Mouse (Mus musculus) embryonic facial prominence, embryonic 15.5 days (tissue): ENCODE data around the gene Egln1. TPM values are rescaled to one million over a fixed set of nuclear protein-coding genes. Genes with fewer than 3 reads are reported as not detected.

Experiments used
- ATAC-seq: fragments of 200-750 bp; cut with Nextera tagmentation; 2 replicates; pipeline ENCODE4 v1.8.0; 2017; ENCODE audit warnings: low read depth, moderate TSS enrichment; ENCODE audit not compliant: insufficient number of reproducible peaks, low FRiP score, low TSS enrichment
- H3K27ac ChIP-seq: fragments of 300-500 bp; sonication (generic); replicated peaks from 2 replicates; pipeline ENCODE4 v1.5.1; 2015; ENCODE audit warnings: mild to moderate bottlenecking, inconsistent platforms
- H3K27me3 ChIP-seq: fragments of 300-500 bp; sonication (generic); 2 replicates; pipeline ENCODE4 v1.6.1; 2015; ENCODE audit warnings: inconsistent platforms
- H3K36me3 ChIP-seq: fragments of 300-500 bp; sonication (generic); 2 replicates; pipeline ENCODE4 v1.6.1; 2015; ENCODE audit warnings: mild to moderate bottlenecking, inconsistent platforms
- H3K4me1 ChIP-seq: fragments of 300-500 bp; sonication (generic); 2 replicates; pipeline ENCODE4 v1.6.1; 2015; ENCODE audit warnings: inconsistent platforms
- H3K4me2 ChIP-seq: fragments of 300-500 bp; sonication (generic); replicated peaks from 2 replicates; pipeline ENCODE4 v1.6.1; 2015; ENCODE audit warnings: mild to moderate bottlenecking, inconsistent platforms
- H3K4me3 ChIP-seq: fragments of 300-500 bp; sonication (generic); replicated peaks from 2 replicates; pipeline ENCODE4 v1.5.1; 2015; ENCODE audit warnings: mild to moderate bottlenecking, inconsistent platforms
- H3K9ac ChIP-seq: fragments of 300-500 bp; sonication (generic); 2 replicates; pipeline ENCODE4 v1.6.1; 2015; ENCODE audit warnings: inconsistent platforms
- H3K9me3 ChIP-seq: fragments of 300-500 bp; sonication (generic); replicated peaks from 2 replicates; pipeline ENCODE4 v1.6.1; 2016; ENCODE audit warnings: inconsistent platforms
- WGBS: fragments of 180-500 bp; shearing (Covaris S2); methylation state at CpG from one replicate; pipeline ENCODE4 v1.1.7; 2015; 5-methylcytosine and 5-hydroxymethylcytosine counted together
- polyA plus RNA-seq: library from polyadenylated mRNA; unstranded; fragments of >200 nt; fragmentation: Nextera tagmentation; extraction: Ambion mirVana; gene quantifications from 2 replicates; pipeline ENCODE4 v1.2.1, GENCODE M21; 2015

Gene Egln1
- polyA plus RNA-seq, 1 experiment from 2014 or later, result 13.6 TPM

- ATAC-seq, result no peak
- 76% methylated on average over 11 of the region's 11 CpGs for WGBS
- Histone ChIP-seq H3K36me3 (peaks cover 3% of the 10 kb centered on the region; the same call in 1 of the 2 replicates), H3K27me3 (no peaks in the 10 kb centered on the region), H3K4me1 (peaks cover 35% of the 10 kb centered on the region), H3K4me2 (no peak overlapping the region), H3K9ac (no peak overlapping the region), H3K4me3 (no peak overlapping the region), H3K27ac (no peak overlapping the region), H3K9me3 (no peaks in the 10 kb centered on the region)
Observed at GRCm38 (mm10) chr8:124922490-124923089, 26.5 kb downstream of the Egln1 start.

DNA sequence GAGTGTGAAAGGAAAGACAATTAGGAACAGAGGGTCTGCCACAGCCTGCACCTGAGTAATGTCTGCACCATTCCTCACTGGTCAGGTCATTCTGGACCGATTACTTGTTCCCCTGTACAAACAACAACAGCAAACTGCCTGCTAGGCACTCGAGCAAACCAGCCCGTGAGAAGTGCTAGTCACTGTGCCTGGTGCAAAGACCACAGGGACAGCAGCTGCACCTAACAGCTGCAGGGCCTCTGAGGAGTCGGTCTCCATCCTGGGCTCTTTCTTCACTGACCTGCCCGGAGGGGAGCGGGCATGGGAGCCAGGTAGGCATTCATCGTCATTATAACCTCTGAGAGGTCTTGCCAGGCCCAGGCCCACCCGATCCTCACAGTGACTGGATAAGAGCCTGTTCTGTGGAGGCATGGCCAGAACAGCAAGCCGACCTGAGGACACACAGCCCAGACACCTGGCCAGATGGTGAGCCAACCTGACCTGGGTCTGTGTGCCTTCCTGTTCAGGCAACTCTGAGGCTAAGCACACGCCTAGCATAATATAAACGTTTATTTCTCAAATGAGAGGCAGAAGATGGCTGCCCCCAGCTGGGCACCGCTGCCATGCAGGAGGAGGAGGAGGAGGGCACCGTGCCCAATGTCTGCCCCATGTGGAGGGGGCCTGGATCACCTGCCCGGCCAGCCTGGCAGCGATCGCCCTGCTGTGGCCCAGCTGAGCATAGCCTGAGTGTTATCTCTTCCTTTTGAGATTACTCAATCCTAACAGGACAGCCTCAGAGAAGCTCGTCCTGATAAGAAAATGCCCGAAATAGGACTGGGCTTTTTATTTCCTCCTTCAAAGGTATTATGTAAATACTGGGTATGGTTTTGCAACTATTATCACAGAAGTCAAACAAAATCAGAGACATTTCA, 27.5 kb downstream of the Egln1 start:
- H3K4me2 ChIP-seq, result no peak overlapping the region
- no peak for ATAC-seq
- H3K36me3 ChIP-seq, result no peaks in the 10 kb centered on the region
- H3K4me3 ChIP-seq, result no peak overlapping the region
- H3K9ac ChIP-seq, result no peak overlapping the region
- H3K27me3 ChIP-seq, result no peaks in the 10 kb centered on the region
- WGBS, result 78% methylated on average over 18 of the region's 18 CpGs
- no peak overlapping the region for H3K27ac ChIP-seq
- H3K4me1 ChIP-seq, result peaks cover 31% of the 10 kb centered on the region
- H3K9me3 ChIP-seq, result no peaks in the 10 kb centered on the region

GRCm38 (mm10) chr8:124917741-124918484, 31.2 kb downstream of the Egln1 start:
- H3K4me2 ChIP-seq, result no peak overlapping the region
- no peak overlapping the region for H3K27ac ChIP-seq
- 75% methylated on average over 18 of the region's 18 CpGs for WGBS
- no peak overlapping the region for H3K9ac ChIP-seq
- no peak overlapping the region for H3K4me3 ChIP-seq
- ATAC-seq, result no peak
- H3K9me3 ChIP-seq, result no peaks in the 10 kb centered on the region
- peaks cover 23% of the 10 kb centered on the region for H3K4me1 ChIP-seq
- no peaks in the 10 kb centered on the region for H3K27me3 ChIP-seq
- H3K36me3 ChIP-seq, result peaks cover 26% of the 10 kb centered on the region

DNA sequence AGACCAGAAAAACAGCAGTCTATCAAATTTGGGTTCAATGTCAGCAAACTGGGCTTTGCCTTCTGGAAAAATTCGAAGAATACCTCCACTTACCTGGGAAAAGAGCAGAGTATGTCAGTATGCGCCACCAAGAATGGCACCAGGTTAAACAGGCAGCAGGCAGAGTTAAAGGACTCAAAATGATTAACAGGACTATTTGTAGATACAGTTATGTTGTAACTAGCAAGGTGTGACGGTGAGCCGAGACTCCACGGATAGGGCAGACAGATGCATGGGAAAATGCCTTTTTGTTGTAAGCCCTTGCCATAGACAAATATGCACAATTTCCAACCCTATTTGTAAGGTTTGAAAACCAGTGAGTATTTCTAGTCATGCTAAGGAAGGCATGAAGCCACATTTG, 35.1 kb downstream of the Egln1 start:
- Histone ChIP-seq H3K36me3 (peaks cover 57% of the 10 kb centered on the region), H3K27me3 (no peaks in the 10 kb centered on the region), H3K9ac (no peak overlapping the region), H3K27ac (no peak overlapping the region), H3K4me2 (no peak overlapping the region), H3K9me3 (no peaks in the 10 kb centered on the region), H3K4me1 (peaks cover 6% of the 10 kb centered on the region; the same call in 1 of the 2 replicates), H3K4me3 (no peak overlapping the region)
- no peak for ATAC-seq
- 97% methylated on average over 5 of the region's 5 CpGs for WGBS

DNA sequence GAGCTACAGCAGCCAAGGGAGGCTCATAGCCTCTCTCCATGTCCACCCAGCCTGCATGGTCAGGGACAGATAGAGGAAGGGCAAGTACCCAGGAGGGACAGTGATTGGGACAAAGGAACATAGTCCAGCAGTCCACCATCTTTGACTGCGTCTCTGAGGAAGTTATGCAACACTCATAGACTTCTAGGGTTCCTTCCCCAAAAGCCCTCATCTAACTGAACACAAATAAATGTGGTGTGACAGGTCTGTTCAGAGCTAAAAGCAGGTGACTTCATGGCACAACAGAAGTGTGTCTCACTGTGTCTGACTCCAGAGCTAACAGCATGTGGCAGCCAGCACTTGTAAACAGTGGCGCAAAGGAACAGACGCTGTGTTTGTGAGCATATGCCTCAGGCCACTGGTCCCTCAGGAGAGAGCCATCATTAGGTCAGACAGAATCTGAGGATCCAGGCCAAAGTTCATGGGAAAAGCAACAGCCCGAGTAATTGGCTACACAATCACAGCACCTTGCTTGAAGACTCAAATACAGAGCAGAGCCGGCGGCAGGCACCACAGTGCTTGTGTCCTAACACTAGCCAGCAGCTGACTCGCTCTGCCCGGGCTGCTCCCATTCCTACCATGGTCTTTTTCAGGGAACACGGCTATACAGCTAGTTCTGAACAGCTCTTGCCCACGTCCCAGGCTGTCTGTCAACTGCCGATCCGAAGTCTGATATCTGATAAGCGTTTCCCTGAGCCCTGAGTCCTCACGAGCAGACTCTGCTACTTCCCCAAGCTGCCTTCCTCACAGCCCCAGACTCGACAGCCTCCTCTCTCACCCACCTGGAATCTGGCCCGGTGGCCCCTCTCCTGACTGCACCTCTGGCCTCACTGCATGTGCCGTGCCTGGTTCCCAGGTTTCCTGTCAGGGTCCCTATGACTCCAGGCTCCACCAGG, 36.9 kb downstream of the Egln1 start:
- WGBS, result 64% methylated on average over 17 of the region's 17 CpGs
- H3K27ac ChIP-seq, result no peak overlapping the region
- ATAC-seq, result no peak
- H3K27me3 ChIP-seq, result no peaks in the 10 kb centered on the region
- H3K9ac ChIP-seq, result no peak overlapping the region
- no peak overlapping the region for H3K4me3 ChIP-seq
- H3K4me2 ChIP-seq, result no peak overlapping the region
- H3K36me3 ChIP-seq, result peaks cover 74% of the 10 kb centered on the region
- H3K4me1 ChIP-seq, result no peaks in the 10 kb centered on the region
- no peaks in the 10 kb centered on the region for H3K9me3 ChIP-seq

GRCm38 (mm10) chr8:124910349-124910748, 38.8 kb downstream of the Egln1 start:
- 83% methylated on average over 10 of the region's 10 CpGs for WGBS

DNA sequence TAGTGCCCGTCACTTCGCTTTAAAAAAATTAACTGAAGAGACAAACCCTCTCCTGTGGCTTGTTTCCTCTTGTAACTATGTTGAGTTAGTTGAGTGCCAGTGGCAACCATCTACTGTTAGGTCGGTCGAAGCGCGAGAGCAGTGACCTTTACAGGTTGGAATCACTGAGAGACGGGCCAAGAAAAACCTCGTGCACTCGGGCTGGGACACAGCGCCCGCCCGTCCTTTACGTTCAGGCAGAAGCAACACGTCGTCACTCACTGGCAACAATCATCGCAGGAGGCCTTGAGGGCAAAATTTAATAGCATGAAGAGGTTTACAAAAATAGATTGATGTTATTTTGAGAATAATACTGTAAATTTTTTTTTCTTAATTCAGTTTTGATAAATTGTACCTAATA, 39.2 kb downstream of the Egln1 start:
- H3K36me3 ChIP-seq, result peaks cover 90% of the 10 kb centered on the region
- ATAC-seq, result no peak

More at GRCm38 (mm10) chr8:124910349-124910748, 38.8 kb downstream of the Egln1 start:
- Histone ChIP-seq H3K4me3 (no peak overlapping the region), H3K36me3 (peaks cover 92% of the 10 kb centered on the region), H3K27me3 (no peaks in the 10 kb centered on the region), H3K9ac (no peak overlapping the region), H3K4me1 (no peaks in the 10 kb centered on the region), H3K27ac (no peak overlapping the region), H3K4me2 (no peak overlapping the region), H3K9me3 (no peaks in the 10 kb centered on the region)
- ATAC-seq, result no peak

GRCm38 (mm10) chr8:124905482-124905881, 43.6 kb downstream of the Egln1 start:
- H3K4me2 ChIP-seq, result no peak overlapping the region
- H3K4me3 ChIP-seq, result no peak overlapping the region
- H3K4me1 ChIP-seq, result peaks cover 4% of the 10 kb centered on the region; the same call in 1 of the 2 replicates
- peaks cover 87% of the 10 kb centered on the region for H3K36me3 ChIP-seq
- no peaks in the 10 kb centered on the region for H3K9me3 ChIP-seq
- no peak overlapping the region for H3K27ac ChIP-seq
- H3K9ac ChIP-seq, result no peak overlapping the region
- no peaks in the 10 kb centered on the region for H3K27me3 ChIP-seq
- no peak for ATAC-seq
- WGBS, result 77% methylated on average over 2 of the region's 2 CpGs

More for the DNA sequence above, 39.2 kb downstream of the Egln1 start:
- Histone ChIP-seq H3K27me3 (no peaks in the 10 kb centered on the region), H3K4me1 (peaks cover under 1% of the 10 kb centered on the region; the same call in 1 of the 2 replicates), H3K27ac (no peak overlapping the region), H3K9ac (no peak overlapping the region), H3K4me3 (no peak overlapping the region), H3K4me2 (no peak overlapping the region), H3K9me3 (no peaks in the 10 kb centered on the region)
- WGBS, result 90% methylated on average over 16 of the region's 16 CpGs

GRCm38 (mm10) chr8:124903198-124903597, 45.9 kb downstream of the Egln1 start:
- Histone ChIP-seq H3K27ac (no peak overlapping the region), H3K27me3 (no peaks in the 10 kb centered on the region), H3K4me2 (no peak overlapping the region), H3K9ac (no peak overlapping the region), H3K9me3 (no peaks in the 10 kb centered on the region), H3K4me3 (no peak overlapping the region), H3K4me1 (peaks cover 12% of the 10 kb centered on the region), H3K36me3 (peaks cover 80% of the 10 kb centered on the region)
- 93% methylated on average over 15 of the region's 15 CpGs for WGBS
- no peak for ATAC-seq

DNA sequence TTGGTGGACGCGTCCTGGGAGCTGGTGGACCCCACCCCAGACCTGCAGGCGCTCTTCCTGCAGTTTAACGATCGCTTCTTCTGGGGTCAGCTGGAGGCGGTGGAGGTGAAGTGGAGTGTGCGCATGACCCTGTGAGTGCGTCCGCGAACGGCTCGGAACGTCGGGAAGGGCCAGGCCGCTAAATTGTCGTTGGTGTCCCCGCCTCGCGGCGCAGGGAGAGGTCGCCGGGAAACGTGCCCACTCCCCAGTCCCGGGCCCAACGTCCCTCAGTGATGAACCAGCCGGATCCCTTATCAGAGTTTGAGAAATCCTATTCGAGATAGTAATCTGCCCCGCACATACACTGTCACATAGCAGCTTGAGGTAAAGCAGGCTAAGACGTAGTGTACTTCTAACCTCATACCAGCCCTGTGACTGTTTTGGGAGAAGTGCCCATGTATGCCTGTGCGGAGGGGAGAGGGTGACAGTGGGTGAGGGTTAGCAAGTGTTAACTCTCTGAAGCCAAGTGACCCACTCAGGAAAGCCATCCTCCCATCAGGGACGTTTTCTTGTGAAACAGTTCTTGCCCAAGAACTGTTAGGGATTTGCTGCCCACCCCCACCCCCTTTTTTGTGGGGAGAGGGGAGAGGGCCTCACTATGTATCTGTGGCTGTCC, 50.7 kb downstream of the Egln1 start:
- H3K4me3 ChIP-seq, result peak overlapping the region; percentile 96
- ATAC-seq, result no peak
- WGBS, result 6% methylated on average over 31 of the region's 31 CpGs
- H3K9me3 ChIP-seq, result no peaks in the 10 kb centered on the region
- no peaks in the 10 kb centered on the region for H3K27me3 ChIP-seq
- peaks cover 55% of the 10 kb centered on the region for H3K36me3 ChIP-seq
- H3K4me1 ChIP-seq, result peaks cover 25% of the 10 kb centered on the region
- H3K9ac ChIP-seq, result peak overlapping the region; percentile 88
- peak overlapping the region; percentile 93 for H3K4me2 ChIP-seq
- H3K27ac ChIP-seq, result 0 out of 2 replicates have a peak overlapping the region, but pooled peaks have one; percentile 67
